Mouse (Mus musculus) kidney, embryonic 16.5 days (tissue): Measurements from ENCODE around the gene Adamts8. TPM values are rescaled to one million over a fixed set of nuclear protein-coding genes. Genes with fewer than 3 reads are reported as not detected.
A peak's percentile ranks its signal among the peaks of the same experiment; 100 is the strongest.

Experiments
- ATAC-seq: fragments of 200-750 bp; cut with Nextera tagmentation; 2 replicates; pipeline ENCODE4 v1.8.0; 2017; ENCODE audit warnings: moderate TSS enrichment; ENCODE audit not compliant: low FRiP score, low TSS enrichment
- H3K27ac ChIP-seq: fragments of 300-500 bp; sonication (generic); 2 replicates; pipeline ENCODE4 v1.5.1; 2014; ENCODE audit warnings: low read length
- H3K27me3 ChIP-seq: fragments of 300-500 bp; sonication (generic); 2 replicates; pipeline ENCODE4 v1.6.1; 2014; ENCODE audit warnings: low read length, control low read depth, mixed read lengths; ENCODE audit not compliant: insufficient read depth
- H3K36me3 ChIP-seq: fragments of 300-500 bp; sonication (generic); 2 replicates; pipeline ENCODE4 v1.6.1; 2014; ENCODE audit warnings: low read length, control low read depth, mixed read lengths; ENCODE audit not compliant: insufficient read depth
- H3K4me1 ChIP-seq: fragments of 300-500 bp; sonication (generic); 2 replicates; pipeline ENCODE4 v1.6.1; 2014; ENCODE audit warnings: low read length, control low read depth, mixed read lengths; ENCODE audit not compliant: insufficient read depth
- H3K4me2 ChIP-seq: fragments of 300-500 bp; sonication (generic); replicated peaks from 2 replicates; pipeline ENCODE4 v1.6.1; 2014; ENCODE audit warnings: low read depth, low read length
- H3K4me3 ChIP-seq: fragments of 300-500 bp; sonication (generic); 2 replicates; pipeline ENCODE4 v1.5.1; 2014; ENCODE audit warnings: mild to moderate bottlenecking, low read length
- H3K9ac ChIP-seq: fragments of 300-500 bp; sonication (generic); replicated peaks from 2 replicates; pipeline ENCODE4 v1.6.1; 2014; ENCODE audit warnings: low read length
- H3K9me3 ChIP-seq: fragments of 300-500 bp; sonication (generic); 2 replicates; pipeline ENCODE4 v1.6.1; 2016; ENCODE audit warnings: low read length, control low read depth
- WGBS: fragments of 180-500 bp; shearing (Covaris S2); extraction: QIAGEN DNeasy Blood & Tissue Kit; methylation state at CpG from one replicate; pipeline ENCODE4 v1.1.7; 2014; 5-methylcytosine and 5-hydroxymethylcytosine counted together
- polyA plus RNA-seq: library from polyadenylated mRNA; unstranded; fragments of >200 nt; fragmentation: Nextera tagmentation; extraction: Ambion mirVana; gene quantifications from 2 replicates; pipeline ENCODE4 v1.2.1, GENCODE M21; 2015

Adamts8 gene
- polyA plus RNA-seq, 1 experiment from 2014 or later, result 0.76 TPM

GRCm38 (mm10) chr9:30920736-30921135, 21.6 kb upstream of the Adamts8 start:
- H3K27ac ChIP-seq, result no peak overlapping the region
- H3K9me3 ChIP-seq, result no peaks in the 10 kb centered on the region
- ATAC-seq, result no peak
- H3K9ac ChIP-seq, result no peak overlapping the region
- peaks cover 13% of the 10 kb centered on the region; the same call in 1 of the 2 replicates for H3K4me1 ChIP-seq
- 38% methylated on average over 6 of the region's 6 CpGs for WGBS
- H3K4me2 ChIP-seq, result peak overlapping the region; percentile 97
- H3K36me3 ChIP-seq, result no peaks in the 10 kb centered on the region
- H3K27me3 ChIP-seq, result peaks cover 29% of the 10 kb centered on the region
- H3K4me3 ChIP-seq, result peak overlapping the region; percentile 66

GRCm38 (mm10) chr9:30921261-30922103, 20.9 kb upstream of the Adamts8 start:
- peak overlapping the region; percentile 66 for H3K4me3 ChIP-seq
- peak overlapping the region; percentile 67 for H3K9ac ChIP-seq
- peaks cover 13% of the 10 kb centered on the region; the same call in 1 of the 2 replicates for H3K4me1 ChIP-seq
- no peaks in the 10 kb centered on the region for H3K36me3 ChIP-seq
- H3K27me3 ChIP-seq, result peaks cover 29% of the 10 kb centered on the region
- peak; percentile 25 for ATAC-seq
- 3% methylated on average over 56 of the region's 56 CpGs for WGBS
- H3K4me2 ChIP-seq, result peak overlapping the region; percentile 97
- H3K27ac ChIP-seq, result 0 out of 2 replicates have a peak overlapping the region, but pooled peaks have one; percentile 18
- no peaks in the 10 kb centered on the region for H3K9me3 ChIP-seq

GRCm38 (mm10) chr9:30922197-30922894, 20.0 kb upstream of the Adamts8 start, which contains the start of gene Adamts15:
TSS of gene Adamts15 (minus strand) at chr9:30922452.
- Histone ChIP-seq H3K9me3 (no peaks in the 10 kb centered on the region), H3K4me3 (peak within 1 kb of the TSS; percentile 66), H3K9ac (peak within 1 kb of the TSS; percentile 67), H3K4me2 (peak within 1 kb of the TSS; percentile 97), H3K27ac (0 out of 2 replicates have a peak within 1 kb of the TSS, but pooled peaks have one; percentile 18), H3K4me1 (peaks cover 13% of the 10 kb centered on the region; the same call in 1 of the 2 replicates), H3K27me3 (peaks cover 29% of the 10 kb centered on the region), H3K36me3 (no peaks in the 10 kb centered on the region)
- WGBS, result under 1% methylated on average over 47 of the region's 47 CpGs
- ATAC-seq, result peak; percentile 94

- H3K9ac ChIP-seq, result no peak overlapping the region
- no peak overlapping the region for H3K27ac ChIP-seq
- H3K27me3 ChIP-seq, result peaks cover 3% of the 10 kb centered on the region; the same call in 1 of the 2 replicates
- ATAC-seq, result no peak
- H3K36me3 ChIP-seq, result no peaks in the 10 kb centered on the region
- no peak overlapping the region for H3K4me2 ChIP-seq
- no peaks in the 10 kb centered on the region for H3K4me1 ChIP-seq
- WGBS, result 74% methylated on average over 2 of the region's 2 CpGs
- H3K4me3 ChIP-seq, result no peak overlapping the region
- H3K9me3 ChIP-seq, result no peaks in the 10 kb centered on the region
These were observed 13.6 kb upstream of the Adamts8 start for GRCm38 (mm10) chr9:30928759-30929158.

- H3K9me3 ChIP-seq, result no peaks in the 10 kb centered on the region
- 0 out of 2 replicates have a peak, but pooled peaks cover 3% of the 10 kb centered on the region for H3K27me3 ChIP-seq
- H3K9ac ChIP-seq, result no peak overlapping the region
- ATAC-seq, result no peak
- H3K4me2 ChIP-seq, result no peak overlapping the region
- H3K4me1 ChIP-seq, result no peaks in the 10 kb centered on the region
- 79% methylated on average over 4 of the region's 4 CpGs for WGBS
- no peak overlapping the region for H3K4me3 ChIP-seq
- no peak overlapping the region for H3K27ac ChIP-seq
- H3K36me3 ChIP-seq, result no peaks in the 10 kb centered on the region
These were observed 10.0 kb upstream of the Adamts8 start for GRCm38 (mm10) chr9:30932346-30932745.

- no peak overlapping the region for H3K4me3 ChIP-seq
- no peak for ATAC-seq
These were observed 7.5 kb upstream of the Adamts8 start for GRCm38 (mm10) chr9:30934827-30935226.

GRCm38 (mm10) chr9:30936674-30937438, 5.5 kb upstream of the Adamts8 start:
- Histone ChIP-seq H3K27me3 (peaks cover 21% of the 10 kb centered on the region), H3K27ac (no peak overlapping the region), H3K9ac (no peak overlapping the region), H3K36me3 (no peaks in the 10 kb centered on the region), H3K4me3 (no peak overlapping the region), H3K4me1 (0 out of 2 replicates have a peak, but pooled peaks cover under 1% of the 10 kb centered on the region), H3K9me3 (no peaks in the 10 kb centered on the region), H3K4me2 (no peak overlapping the region)
- ATAC-seq, result peak; percentile 61; the same call in 1 of the 2 replicates
- 29% methylated on average over 9 of the region's 9 CpGs for WGBS

More at GRCm38 (mm10) chr9:30934827-30935226, 7.5 kb upstream of the Adamts8 start:
- H3K36me3 ChIP-seq, result no peaks in the 10 kb centered on the region
- 52% methylated on average over 6 of the region's 6 CpGs for WGBS
- no peak overlapping the region for H3K4me2 ChIP-seq
- H3K27me3 ChIP-seq, result peaks cover 7% of the 10 kb centered on the region; the same call in 1 of the 2 replicates
- no peak overlapping the region for H3K27ac ChIP-seq
- H3K9me3 ChIP-seq, result no peaks in the 10 kb centered on the region
- no peaks in the 10 kb centered on the region for H3K4me1 ChIP-seq
- H3K9ac ChIP-seq, result no peak overlapping the region

- Histone ChIP-seq H3K4me1 (peaks cover 12% of the 10 kb centered on the region), H3K9ac (no peak overlapping the region), H3K27me3 (peaks cover 56% of the 10 kb centered on the region), H3K9me3 (no peaks in the 10 kb centered on the region), H3K4me3 (no peak overlapping the region), H3K36me3 (no peaks in the 10 kb centered on the region), H3K27ac (no peak overlapping the region), H3K4me2 (no peak overlapping the region)
- 0 out of 2 replicates have a peak, but pooled peaks have one; percentile 28 for ATAC-seq
- 4% methylated on average over 6 of the region's 6 CpGs for WGBS
These were observed 2.0 kb upstream of the Adamts8 start for GRCm38 (mm10) chr9:30940328-30940727.

GRCm38 (mm10) chr9:30943341-30943740, 979 bp downstream of the Adamts8 start:
- no peaks in the 10 kb centered on the region for H3K36me3 ChIP-seq
- WGBS, result 4% methylated on average over 14 of the region's 14 CpGs
- peaks cover 52% of the 10 kb centered on the region for H3K27me3 ChIP-seq
- H3K4me1 ChIP-seq, result peaks cover 12% of the 10 kb centered on the region
- no peaks in the 10 kb centered on the region for H3K9me3 ChIP-seq
- peak overlapping the region; percentile 84 for H3K4me2 ChIP-seq
- peak overlapping the region; percentile 52 for H3K4me3 ChIP-seq
- peak overlapping the region; percentile 57 for H3K9ac ChIP-seq
- no peak overlapping the region for H3K27ac ChIP-seq
- ATAC-seq, result no peak
